Mouse (Mus musculus) urinary bladder, adult 2 months (tissue): Measurements from ENCODE around the gene Slc52a3. TPM values are rescaled to one million over a fixed set of nuclear protein-coding genes. Genes with fewer than 3 reads are reported as not detected.
"Not testable (repeated sequence)": the region's sequence is repeated elsewhere in the genome, so short reads cannot be mapped to it uniquely, and the experiment has no call there.

Source experiments
- DNase-seq: peaks from one replicate; pipeline ENCODE4 v3.0.0; 2022; ENCODE audit warnings: low spot score
- polyA plus RNA-seq: library from polyadenylated mRNA; depleted of rRNA; stranded (reverse); fragments of >200 nt; gene quantifications from 2 replicates; pipeline ENCODE4 v1.2.3, GENCODE M21; 2012

The Slc52a3 gene
- polyA plus RNA-seq, 1 experiment, result 34.0 TPM

DNA sequence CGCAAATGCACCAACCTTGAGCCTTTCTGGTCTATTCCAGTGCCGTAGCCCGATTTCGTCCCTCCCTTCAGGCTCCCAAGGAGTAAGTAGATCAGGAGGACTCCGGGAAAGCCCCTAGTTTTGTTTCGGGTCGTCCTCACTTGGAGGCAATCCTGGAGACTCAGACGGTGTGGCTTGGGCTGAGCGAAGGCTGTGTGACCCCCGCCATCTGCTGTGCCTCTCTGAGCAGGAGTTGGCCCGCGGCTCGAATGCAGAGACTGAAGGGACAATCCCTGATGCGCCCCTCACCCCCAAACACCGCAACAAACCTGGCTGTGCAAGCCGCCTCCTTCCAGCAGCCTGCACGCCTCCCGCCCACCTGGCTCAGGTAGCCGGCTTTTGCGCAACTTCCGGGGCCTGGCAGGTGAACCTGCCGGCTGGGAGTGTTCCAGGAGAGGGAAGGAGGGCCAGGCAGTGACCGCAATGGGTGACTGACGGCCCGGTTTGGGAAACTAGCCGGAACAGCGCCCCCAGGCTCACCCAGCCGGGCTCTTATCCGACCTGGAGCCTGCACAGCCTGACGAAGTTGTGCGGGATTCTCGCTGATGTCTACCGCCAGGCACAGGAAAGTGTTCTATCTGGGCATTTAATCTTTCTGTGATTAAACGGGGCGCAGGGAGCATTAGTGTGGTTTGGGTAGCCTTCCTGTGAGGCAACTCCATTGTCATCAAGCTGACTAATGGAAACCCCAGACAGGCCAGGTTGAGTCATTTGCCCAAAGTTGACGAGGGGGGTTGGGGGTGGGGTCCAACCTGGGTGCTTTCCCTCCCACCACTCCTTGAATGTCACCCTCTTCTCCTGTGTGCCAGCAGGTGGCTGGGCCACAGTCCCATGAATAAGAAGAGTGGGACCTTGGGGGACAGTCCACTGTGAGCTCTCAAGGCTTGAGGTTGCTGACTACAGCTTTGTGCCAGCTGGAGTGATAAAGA, 22.4 kb upstream of the Slc52a3 start:
- peak; percentile 69 for DNase-seq

DNA sequence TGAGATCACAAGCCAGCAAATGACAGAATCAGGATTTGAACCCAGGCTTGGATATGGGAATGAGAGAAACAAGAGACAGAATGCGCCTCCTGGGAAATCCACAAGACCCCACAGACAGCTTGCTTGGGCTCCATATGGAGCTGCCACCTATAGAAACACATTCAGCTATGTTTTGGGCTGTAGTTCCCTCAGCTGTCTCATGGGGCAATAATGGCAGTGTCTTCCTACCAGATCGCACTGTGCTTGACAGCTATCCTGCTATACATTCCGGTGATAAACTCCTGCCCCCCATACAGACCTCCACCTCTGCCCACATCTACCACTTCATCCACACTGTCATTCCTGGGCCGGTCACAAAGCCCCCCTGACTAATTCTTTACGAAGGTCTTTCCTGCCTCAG, 21.0 kb upstream of the Slc52a3 start:
- DNase-seq, result no peak

DNA sequence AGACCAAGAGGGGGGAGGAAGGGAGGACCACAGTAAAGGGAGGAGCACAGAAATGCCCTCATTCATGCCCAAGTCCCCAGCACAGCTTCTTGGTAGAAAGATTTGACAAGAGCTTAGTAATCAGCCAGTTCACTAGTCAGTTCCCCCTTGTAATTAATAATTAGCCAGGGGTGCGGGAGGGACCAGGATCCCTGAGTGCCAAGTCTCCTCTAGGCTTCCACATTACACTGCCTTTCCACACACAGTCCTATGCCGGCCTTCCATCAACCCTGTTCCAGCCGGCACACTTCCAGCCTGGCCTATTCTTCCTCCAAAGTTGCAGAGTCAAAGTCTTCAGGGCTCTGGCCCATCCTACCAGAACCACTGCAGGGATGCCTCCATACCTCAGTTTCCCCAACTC, 20.2 kb upstream of the Slc52a3 start:
- DNase-seq, result no peak

DNA sequence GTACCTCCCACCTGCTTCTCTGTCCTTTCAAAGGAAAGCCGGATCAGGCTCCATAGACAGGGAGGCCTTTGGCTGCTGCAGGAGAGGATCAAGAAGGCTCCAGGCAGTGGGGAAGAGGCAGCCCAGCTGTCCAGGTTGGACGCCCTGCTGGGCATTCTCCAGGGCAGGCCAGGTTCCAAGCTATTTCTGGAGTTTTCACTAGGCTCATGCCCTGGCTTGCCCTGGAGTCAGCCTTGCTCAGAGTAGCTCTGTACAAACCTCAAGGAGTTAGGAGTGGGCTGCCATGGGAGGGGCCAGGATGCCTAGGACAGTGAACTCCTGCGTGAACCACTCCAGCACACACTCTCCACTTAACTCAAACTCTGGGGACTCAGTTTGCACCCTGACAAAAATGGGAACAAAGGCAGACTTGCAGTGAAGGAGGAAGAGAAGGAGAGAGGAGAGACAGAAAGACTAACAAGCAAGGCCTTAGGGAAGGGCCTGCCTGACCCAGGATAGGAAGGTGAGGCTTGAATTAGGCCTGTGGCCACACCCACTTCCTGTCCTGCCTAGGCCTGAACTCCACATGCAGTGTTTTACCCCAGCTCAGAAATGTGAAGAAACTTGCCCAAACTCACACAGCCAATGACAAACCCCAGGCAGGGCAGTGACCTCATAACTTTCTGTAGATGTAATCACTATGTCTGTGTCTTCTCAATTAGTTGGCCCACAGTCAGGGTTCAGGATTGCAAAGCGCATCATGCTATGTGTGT, 18.4 kb upstream of the Slc52a3 start:
- no peak for DNase-seq

DNA sequence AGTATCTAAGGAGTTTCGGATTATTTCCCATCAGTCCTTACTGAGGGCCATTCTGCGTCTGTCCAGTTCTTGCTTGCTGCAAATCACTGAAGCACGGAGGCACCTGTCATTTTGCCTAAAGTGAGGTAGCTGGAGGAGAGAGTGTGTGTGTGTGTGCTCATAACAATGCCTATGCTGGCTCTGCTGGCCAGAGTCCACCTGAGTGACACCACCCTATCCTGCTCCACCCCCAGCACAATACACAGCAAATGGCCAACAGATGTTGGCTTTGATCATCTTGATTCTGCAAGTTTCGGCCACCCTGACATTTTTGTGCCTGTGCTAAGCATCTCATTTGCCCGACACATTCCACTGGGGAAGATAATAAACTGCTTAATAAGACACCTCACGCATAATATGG, 17.8 kb upstream of the Slc52a3 start:
- no peak for DNase-seq

DNA sequence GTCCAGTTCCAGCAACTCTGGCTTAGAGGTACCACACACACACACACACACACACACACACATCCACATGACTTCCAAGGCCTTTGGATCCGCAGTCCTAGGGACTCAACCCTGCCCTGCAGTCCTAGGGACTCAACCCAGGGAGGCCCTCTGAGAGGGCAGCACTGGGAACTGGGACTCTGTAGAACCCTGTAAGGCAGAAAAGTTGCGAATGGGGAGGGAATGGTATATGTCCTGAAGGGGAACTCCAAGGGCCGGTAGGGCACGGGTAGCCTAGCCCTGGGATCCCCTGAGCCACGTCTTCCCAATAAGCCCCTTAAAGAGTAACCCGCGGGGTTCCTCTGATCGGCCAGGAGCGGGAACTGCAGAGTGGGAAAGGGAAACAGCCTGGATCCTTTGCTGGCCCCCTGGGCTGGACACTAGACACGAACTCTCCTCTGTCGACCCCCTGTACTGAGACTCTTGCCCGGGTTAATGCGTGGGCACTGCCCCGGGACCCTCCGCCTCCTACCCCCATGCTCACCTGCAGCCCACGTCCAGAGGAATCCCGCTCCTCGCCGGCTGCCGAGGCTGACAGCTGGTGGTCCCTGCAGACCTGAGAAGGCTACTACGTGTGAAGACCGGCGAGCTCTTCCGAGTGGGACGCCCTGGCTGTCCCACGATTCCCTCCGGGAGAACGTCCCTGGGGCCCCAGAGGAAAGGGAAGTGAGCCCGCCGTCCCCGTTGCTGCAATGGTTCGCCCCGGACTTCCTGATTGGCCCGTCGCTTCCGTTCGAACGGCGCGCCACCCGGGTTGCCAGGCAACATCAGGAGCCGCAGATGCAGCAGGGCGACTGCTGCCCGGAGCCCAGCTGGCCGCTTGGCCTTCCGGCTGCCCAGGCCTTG, 16.6 kb upstream of the Slc52a3 start, which contains the start of gene Fam110a:
Gene Fam110a (minus strand): TSS at position 750 of the 885 bp plus-strand sequence.
- DNase-seq, result peak; percentile 76

DNA sequence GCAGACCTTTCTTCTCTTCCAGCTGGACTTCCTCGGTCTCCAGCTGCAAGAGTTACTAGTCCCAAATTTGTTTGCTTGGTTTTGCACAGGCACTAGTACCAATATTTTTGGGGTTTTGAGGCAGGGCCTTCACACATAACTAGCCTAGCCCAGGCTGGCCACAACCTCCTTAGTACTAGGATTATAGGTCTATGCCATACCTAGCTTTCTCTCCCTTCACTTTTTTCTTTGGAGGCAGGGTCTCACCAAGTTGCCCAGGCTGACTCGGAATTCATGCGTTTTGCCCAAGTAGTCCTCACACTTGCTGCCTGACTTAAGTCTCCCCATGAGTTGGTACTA, 16.0 kb upstream of the Slc52a3 start:
- no peak for DNase-seq

DNA sequence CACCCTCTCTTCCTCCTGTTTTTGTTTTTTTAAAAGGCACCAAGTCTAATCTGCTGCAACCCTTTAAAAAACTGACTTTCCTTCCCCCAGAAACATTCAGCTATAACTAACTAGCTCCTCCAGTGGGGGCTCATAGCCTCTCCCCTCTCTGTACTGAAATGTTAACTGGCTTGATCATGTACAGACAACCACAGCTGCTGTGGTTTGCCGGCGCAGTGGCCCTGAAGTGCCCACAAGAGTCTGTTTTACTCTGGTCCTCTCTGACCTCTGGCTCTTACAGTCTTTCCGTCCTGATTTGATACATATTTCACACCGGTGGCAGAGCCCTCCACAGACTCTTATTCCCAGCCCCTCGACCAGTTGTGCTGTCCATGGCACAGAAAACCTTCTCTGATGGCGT, 15.0 kb upstream of the Slc52a3 start:
- no peak for DNase-seq

DNA sequence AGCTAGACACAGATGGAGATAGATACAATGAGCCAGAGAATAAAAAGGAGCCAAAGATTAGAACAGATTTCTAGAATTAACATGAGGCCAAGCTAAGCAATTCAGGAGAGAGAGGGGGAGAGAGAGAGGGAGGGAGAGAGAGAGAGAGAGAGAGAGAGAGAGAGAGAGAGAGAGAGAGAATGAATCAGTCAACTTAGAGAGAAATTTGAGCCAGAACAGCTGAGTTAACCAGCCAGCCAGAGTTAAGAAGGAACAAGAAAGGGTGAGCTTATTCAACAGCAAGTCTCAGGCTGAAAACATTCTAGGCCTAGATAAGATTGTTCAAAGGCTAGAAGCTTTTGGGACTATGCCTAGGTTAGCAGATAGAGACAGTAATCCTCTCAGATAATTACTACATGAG, 13.8 kb upstream of the Slc52a3 start:
- DNase-seq, result no peak

DNA sequence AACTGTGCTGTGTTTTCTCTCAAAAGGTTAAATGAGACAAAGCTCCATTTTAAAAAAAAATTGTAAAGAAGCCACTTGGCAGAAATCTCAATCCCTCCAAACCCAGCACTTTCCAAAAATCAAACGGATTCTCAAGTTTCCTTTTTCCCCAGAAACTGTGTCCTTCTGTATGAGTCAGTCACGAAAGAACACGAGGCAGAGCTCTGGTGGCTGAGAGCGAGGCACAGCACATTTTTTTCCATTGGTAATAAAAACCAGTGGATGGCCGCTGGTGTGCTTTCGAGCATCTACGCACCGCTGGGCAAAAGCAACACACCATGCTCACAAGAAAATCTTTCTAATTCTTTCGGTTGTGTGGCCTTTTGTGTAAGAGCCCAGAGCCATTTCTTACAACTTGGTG, 12.3 kb upstream of the Slc52a3 start:
- DNase-seq, result no peak

DNA sequence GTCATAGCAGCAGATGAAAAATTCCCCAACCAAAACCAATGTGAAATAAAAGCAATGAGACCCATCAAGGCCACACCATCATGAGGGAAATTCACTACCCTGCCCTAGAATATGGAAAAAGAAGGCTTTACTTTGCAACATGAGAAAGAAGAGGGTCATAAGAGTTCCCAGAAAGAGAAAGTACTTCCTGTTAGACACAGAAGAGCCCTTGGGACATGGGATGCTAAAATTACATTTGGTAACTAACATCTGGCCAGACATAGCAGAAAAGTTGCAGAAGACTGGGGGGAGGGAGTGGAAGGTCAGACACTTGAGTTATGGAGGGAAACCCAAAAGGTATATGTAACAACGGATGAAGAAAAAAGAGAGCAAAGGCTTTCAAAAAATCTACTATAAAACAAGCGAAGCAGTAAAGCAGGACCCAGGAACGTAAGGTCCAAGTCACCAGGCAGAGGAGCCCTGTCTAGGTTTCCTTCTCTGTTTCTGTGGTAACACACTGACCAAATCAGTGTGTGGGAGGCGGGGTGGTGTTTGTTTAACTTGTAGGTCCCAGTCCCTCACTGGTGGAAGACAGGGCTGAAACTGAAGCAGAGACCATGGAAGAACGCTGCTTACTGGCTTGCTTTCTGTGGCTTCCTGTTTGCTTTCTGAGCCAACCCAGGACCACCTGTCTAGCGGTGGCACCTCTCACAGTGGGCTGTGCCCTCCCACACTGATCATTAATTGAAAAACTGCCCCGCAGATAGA, 10.7 kb upstream of the Slc52a3 start:
- DNase-seq, result no peak

DNA sequence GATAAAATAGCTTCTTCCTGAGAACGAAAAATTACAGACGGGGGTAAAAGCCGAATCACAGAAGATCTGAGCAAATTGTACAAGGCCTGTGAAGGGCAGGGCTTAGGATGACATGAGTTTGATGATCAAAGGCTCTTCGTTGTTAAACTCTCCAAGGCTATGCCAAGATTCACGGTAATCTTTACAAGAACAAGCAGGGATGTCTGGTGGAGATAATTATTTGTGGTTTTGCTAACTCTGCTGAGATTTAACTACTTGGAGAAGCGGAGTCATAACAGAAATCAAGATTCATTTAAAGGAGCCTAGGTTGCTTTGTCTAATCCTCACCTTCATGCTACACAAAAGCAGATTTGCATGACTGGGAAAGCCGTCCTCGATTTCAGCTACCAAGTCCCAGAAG, 9.4 kb upstream of the Slc52a3 start:
- no peak for DNase-seq

DNA sequence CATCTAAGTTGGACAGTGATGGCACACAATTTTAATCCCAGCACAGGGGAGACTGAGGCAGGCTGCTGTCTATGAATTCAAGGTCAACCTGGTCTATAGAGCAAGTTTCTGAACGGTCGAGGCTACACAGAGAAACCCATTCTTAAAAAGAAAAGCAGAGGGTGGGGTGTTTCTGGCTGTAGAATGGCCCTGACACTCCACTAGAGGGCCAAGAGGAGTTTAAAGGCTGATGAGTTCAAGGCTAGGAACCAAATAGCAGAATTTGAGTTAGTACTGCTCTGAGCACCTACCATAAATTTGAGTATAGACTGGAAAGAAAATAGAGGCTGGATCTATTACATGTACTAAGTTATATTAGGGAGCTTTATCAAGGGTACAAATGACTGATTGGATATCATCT, 7.3 kb upstream of the Slc52a3 start:
- DNase-seq, result no peak

DNA sequence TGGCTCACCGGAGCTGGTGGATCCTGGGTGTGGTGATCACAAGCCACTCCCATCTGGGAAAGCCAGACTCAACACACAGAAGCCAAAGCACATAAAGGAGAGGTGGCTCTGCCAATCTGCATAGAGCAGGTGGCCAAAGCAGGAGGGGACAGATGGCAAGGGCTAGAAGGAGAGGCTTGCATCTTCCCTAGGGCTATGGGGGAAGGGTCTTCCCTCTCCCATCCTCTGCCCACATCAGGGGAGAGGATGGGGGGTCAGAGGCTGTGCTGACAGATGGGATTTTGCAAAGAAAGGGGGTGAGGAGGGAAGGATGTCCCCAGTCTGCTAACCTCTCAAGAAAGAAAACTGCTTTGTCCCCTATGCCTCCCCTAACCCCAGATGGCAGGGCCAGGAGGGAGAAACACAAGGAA, 5.3 kb upstream of the Slc52a3 start:
- DNase-seq, result no peak

DNA sequence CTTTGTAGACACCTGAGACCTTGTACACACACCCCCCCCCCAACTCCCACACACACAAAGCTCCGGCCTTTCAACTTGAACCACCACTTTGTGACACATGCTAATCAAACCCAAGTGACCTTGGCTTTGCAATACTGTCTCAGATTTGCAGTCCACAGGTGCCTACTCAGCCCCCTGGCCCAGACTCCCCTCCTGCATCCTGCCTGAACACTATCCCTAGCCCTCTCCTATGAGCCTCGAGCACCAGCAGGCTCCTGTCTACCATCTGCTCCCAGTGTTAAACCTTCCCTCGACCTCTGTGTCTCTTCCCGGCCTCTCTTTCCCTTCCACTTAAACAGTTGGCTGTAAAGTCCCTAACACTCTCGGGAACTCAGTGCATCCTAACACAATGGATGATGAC, 4.9 kb upstream of the Slc52a3 start:
- DNase-seq, result no peak

DNA sequence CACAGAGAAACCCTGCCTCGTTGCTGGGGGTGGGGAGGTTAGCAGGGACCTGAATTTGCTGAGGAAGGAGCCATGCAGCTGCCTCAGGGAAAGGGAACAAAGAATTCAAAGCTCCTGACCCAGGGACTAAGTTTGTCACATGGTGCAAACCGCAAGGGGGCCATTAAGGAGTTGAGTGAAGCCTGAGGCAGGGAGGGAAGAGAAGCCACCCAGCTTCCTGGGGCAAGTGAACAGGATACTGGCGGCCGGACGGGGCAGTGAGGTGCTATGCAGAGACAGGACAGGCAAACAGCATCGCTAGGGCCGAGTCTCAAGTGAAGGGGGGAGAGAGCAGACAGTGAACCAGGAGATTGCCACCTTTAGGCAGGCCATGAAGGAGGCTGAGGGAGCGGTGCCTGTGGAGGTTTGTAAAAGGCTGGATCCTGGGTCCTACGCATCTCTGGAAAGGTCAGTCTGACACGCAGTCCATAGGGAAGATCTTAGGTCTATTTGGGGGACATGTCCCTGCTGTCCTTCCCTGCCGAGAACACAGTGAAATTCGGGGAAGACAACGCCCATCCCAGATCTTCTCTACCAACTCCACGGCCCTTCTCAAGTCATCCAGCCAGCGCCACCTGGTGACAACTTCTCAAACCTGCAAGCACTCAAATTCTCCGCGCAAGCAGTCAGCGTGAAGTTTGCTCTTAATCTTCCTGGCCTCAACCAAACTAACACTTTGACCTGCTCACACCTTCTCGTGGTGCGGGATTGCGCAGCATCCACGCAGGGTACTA, 1.8 kb upstream of the Slc52a3 start:
- peak; percentile 58 for DNase-seq

DNA sequence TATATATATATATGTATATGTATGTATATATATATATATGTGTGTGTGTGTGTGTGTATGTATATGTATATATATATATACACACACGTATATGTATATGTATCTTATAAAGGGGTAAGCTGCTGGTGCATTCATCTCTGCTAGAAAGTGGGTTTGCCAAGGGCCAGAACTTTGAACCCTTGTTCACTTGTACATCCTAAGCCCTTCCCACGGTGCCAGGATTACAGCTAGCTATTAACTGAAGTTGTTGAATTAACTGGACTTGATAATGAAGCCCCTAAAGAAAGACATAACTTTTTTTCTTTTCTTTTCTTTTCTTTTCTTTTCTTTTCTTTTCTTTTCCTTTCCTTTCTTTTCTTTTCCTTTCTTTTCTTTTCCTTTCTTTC, 872 bp downstream of the Slc52a3 start:
- DNase-seq, result not testable (repeated sequence)

DNA sequence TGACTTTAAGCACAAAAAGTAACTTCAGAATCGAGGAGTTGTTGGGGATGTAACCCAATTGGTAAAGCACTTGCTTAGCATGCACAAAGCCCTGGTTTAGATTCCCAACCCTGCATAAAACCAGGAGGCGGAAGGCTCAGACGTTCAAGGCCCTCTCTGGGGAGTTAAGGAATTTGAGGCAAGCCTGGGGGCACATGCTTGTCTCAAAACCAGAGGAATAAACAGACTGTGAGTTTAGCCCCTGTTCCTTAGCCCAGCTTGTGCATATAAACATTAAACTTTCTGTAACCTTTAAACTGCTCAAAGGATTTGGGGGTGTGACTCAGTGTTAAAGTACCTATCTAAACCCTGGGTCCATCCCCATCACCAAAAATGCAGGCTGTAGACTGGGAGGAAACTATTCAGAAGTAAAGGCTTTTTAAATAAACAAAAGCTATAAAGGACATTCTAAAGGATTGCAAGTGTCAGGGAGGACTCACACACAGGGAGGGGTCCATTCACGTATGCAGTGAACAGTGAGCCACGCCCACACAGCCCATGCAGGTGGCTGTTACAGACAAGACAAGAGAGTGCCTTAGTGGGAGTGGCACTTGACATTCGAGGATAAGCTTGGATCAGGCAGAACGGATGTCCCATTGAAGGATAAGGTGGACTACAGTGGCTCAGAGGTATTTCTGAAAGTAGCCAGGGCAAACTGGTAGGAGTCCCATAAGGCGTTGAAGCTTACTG, 1.6 kb downstream of the Slc52a3 start:
- DNase-seq, result no peak

DNA sequence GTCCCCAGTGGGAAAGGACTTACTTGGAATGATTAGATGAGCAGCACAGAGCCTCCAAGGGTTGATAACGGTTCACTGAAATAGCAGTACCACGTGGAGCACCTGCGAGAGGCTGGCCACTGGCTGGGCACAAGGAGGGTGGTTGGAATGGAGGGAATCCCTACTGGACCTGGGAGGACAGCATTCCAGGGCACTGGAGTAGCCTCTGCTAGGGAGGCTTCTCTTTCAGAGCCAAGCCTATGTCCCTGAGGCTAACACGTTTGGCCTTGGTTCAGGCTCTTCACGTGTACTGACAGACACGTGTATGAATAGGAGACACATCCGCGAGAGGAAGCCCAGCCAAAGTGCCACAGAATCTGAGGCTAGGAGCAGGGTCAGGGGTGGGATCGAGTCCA, 2.2 kb downstream of the Slc52a3 start:
- no peak for DNase-seq

DNA sequence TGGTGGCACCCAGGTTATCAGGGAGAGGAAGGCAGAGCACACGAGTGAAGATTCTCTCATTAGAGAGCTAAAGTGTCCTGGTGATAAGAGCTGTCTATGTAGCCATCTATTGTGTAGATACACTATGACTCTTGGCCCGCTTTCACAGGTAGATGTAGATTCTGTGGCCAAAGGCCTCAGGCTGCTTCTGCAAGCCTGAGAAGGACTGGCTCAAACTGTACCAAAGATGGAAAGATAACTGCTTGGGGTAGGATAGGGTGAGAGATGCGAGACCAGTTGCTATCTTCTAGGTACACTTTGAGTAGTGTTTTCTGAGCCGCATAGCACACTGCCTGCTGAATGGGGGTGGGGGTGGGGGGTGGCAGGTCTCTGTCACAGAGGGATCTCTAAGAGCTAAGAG, 2.6 kb downstream of the Slc52a3 start:
- no peak for DNase-seq
